Mouse (Mus musculus): ENCODE data around the gene Id4. TPM values are rescaled to one million over a fixed set of nuclear protein-coding genes. Genes with fewer than 3 reads are reported as not detected.

Gene Id4
- polyA plus RNA-seq (2014; fragmentation: Illumina TruSeq; extraction: RNeasy Lipid Tissue Mini Kit (QIAGEN cat#74804); ENCODE audit: low read depth, low replicate concordance) = 5.0 TPM

GRCm38 (mm10) chr13:48260690-48261278 lies at the start of gene Id4:
TSS of gene Id4 (plus strand) at chr13:48261228.

